Mouse (Mus musculus): ENCODE results near the gene Pced1a. TPM values are rescaled to one million over a fixed set of nuclear protein-coding genes. Genes with fewer than 3 reads are reported as not detected.
"Not testable (repeated sequence)": the region's sequence is repeated elsewhere in the genome, so short reads cannot be mapped to it uniquely, and the experiment has no call there.

Pced1a gene
- polyA plus RNA-seq, 1 experiment from 2014 or later, result 6.8 TPM

DNA sequence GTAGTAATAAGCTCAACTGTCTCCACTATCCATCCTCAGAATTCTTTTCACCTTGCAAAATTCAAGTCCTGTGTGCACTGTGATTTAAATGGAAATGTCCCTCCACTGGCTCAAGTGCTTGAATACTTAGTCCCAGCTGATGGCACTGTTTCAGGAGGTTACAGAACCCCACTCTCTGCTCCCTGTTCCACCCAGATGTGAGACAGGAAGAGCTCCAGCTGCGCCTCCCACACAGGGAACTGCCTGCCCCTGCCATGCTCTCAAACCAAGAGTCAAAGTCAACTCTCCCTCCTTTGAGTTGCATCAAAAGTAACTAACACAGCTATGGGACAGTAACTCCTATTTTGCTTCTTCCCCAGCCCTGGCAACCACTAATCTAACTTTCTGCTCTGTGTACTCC, 38.3 kb downstream of the Pced1a start:
- DNase-seq (ENCODE audit: low spot score), result peak; percentile 28
- no peak for TF ChIP-seq CTCF (IDR thresholded peaks at IDR 0.05)
- TF ChIP-seq EP300 (IDR thresholded peaks at IDR 0.05), result no peak
- Histone ChIP-seq H3K4me2 (replicated peaks; ENCODE audit: low read depth, low read length) (no peak overlapping the region), H3K9ac (replicated peaks; ENCODE audit: low read depth) (no peak overlapping the region), H3K4me1 (ENCODE audit: insufficient read depth, low read depth, low read length) (no peaks in the 10 kb centered on the region), H3K9me3 (ENCODE audit: low read length) (no peaks in the 10 kb centered on the region), H3K36me3 (ENCODE audit: insufficient read depth, low read length) (no peaks in the 10 kb centered on the region), H3K27me3 (replicated peaks; ENCODE audit: insufficient read depth, low read length) (no peaks in the 10 kb centered on the region), H3K4me3 (ENCODE audit: low read depth, low read length) (no peak overlapping the region), H3K27ac (ENCODE audit: low read length) (no peak overlapping the region)
- WGBS, result 40% methylated on average over 1 of the region's 1 CpGs
- no peak for ATAC-seq

DNA sequence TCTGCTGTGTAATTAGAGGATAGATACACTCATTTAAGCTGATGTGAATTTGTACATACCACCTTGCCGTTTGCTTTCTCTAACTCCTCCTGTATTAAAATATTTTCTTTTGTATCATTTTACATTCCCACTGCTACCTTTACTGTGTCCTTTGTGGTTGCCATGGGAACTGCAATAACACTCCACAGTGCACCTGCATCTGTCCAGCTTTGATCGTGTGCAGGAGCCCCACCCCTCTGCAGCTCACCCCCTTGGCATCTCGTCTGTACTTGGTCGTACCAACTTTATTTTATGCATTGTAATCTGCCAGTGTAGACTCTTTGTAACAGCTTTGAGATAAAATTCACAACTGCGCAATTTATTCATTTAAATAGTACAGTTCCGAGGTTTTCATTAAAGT, 40.6 kb downstream of the Pced1a start:
- no peak for ATAC-seq
- DNase-seq (ENCODE audit: low spot score), result peak; percentile 17
- Histone ChIP-seq H3K9me3 (ENCODE audit: low read length) (no peaks in the 10 kb centered on the region), H3K27me3 (replicated peaks; ENCODE audit: insufficient read depth, low read length) (no peaks in the 10 kb centered on the region), H3K4me3 (ENCODE audit: low read depth, low read length) (no peak overlapping the region), H3K4me2 (replicated peaks; ENCODE audit: low read depth, low read length) (no peak overlapping the region), H3K9ac (replicated peaks; ENCODE audit: low read depth) (no peak overlapping the region), H3K4me1 (ENCODE audit: insufficient read depth, low read depth, low read length) (no peaks in the 10 kb centered on the region), H3K27ac (ENCODE audit: low read length) (no peak overlapping the region), H3K36me3 (ENCODE audit: insufficient read depth, low read length) (no peaks in the 10 kb centered on the region)
- 57% methylated on average over 6 of the region's 6 CpGs for WGBS
- TF ChIP-seq CTCF (IDR thresholded peaks at IDR 0.05) (no peak), EP300 (IDR thresholded peaks at IDR 0.05) (no peak)

DNA sequence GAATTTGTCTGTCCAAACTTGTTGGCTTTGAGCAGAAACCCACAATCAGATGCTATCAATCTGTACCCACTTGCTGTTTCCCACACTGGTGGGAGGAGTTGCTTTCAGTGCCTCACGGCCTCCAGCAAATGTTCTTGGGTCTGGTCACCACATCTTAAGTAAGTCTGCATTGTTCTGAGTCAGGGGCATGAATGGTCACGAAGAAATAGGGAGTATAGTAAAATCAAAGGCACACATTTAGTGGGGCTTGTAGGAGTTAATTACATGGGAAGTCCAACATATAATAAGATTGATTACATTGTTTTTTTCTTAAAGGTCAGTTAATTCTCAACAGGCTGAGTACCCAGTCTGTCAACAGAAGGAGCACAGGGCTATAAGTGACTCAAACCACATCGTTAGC, 41.3 kb downstream of the Pced1a start:
- no peak overlapping the region for H3K4me3 ChIP-seq (ENCODE audit: low read depth, low read length)
- H3K4me1 ChIP-seq (ENCODE audit: insufficient read depth, low read depth, low read length), result no peaks in the 10 kb centered on the region
- no peak for ATAC-seq
- no peak overlapping the region for H3K4me2 ChIP-seq (replicated peaks; ENCODE audit: low read depth, low read length)
- H3K9me3 ChIP-seq (ENCODE audit: low read length), result no peaks in the 10 kb centered on the region
- no peak for DNase-seq (ENCODE audit: low spot score)
- no peaks in the 10 kb centered on the region for H3K36me3 ChIP-seq (ENCODE audit: insufficient read depth, low read length)
- no peaks in the 10 kb centered on the region for H3K27me3 ChIP-seq (replicated peaks; ENCODE audit: insufficient read depth, low read length)
- no peak overlapping the region for H3K27ac ChIP-seq (ENCODE audit: low read length)
- TF ChIP-seq CTCF (IDR thresholded peaks at IDR 0.05) (no peak), EP300 (IDR thresholded peaks at IDR 0.05) (no peak)
- 50% methylated on average over 3 of the region's 3 CpGs for WGBS
- H3K9ac ChIP-seq (replicated peaks; ENCODE audit: low read depth), result no peak overlapping the region

DNA sequence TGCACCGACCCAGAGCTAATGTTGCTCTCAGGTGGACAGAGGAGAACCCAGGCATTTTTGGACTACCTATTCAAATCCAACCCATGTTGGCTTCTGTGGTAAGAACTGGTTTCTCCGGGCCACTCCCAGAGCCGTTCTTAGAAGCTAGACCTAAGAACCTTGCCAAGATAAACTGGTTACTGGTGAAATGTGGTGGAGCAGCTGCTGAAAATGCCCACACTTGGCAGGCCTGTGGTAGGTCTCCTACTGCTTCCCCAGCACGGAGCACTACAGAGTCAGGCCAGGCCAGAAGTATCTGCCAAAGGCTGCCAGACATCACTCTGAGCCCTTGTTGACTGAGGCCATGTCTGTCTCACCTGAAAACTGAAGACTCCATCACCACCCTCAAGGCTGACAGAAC, 49.5 kb downstream of the Pced1a start:
- peak; percentile 5 for DNase-seq (ENCODE audit: low spot score)
- no peak for ATAC-seq
- WGBS, result 61% methylated on average over 4 of the region's 4 CpGs
- Histone ChIP-seq H3K27me3 (replicated peaks; ENCODE audit: insufficient read depth, low read length) (no peaks in the 10 kb centered on the region), H3K36me3 (ENCODE audit: insufficient read depth, low read length) (no peaks in the 10 kb centered on the region), H3K4me3 (ENCODE audit: low read depth, low read length) (no peak overlapping the region), H3K4me2 (replicated peaks; ENCODE audit: low read depth, low read length) (no peak overlapping the region), H3K9me3 (ENCODE audit: low read length) (no peaks in the 10 kb centered on the region), H3K4me1 (ENCODE audit: insufficient read depth, low read depth, low read length) (no peaks in the 10 kb centered on the region), H3K9ac (replicated peaks; ENCODE audit: low read depth) (no peak overlapping the region), H3K27ac (ENCODE audit: low read length) (no peak overlapping the region)
- TF ChIP-seq EP300 (IDR thresholded peaks at IDR 0.05) (no peak), CTCF (IDR thresholded peaks at IDR 0.05) (no peak)

DNA sequence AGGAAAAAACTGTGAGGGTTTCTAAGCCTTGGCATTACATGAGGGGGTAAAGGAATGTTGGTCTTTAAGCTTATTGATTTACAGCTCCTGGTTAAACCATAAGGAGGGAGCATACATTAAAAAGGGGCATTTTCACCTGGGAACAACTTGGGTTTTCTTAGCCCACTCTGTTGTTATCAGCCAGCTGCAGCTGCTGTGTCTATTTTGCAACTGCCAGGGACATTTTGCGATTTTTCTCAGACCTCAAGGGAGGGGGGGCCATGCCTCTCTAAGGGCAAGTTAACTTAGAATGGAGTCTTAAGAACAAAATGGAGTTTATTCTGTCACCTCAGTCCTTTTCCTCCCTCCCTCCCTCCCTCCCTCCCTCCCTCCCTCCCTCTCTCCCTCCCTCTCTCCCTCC, 51.5 kb downstream of the Pced1a start:
- not testable (repeated sequence) for ATAC-seq; H3K27ac ChIP-seq (ENCODE audit: low read length); H3K4me1 ChIP-seq (ENCODE audit: insufficient read depth, low read depth, low read length); H3K36me3 ChIP-seq (ENCODE audit: insufficient read depth, low read length); DNase-seq (ENCODE audit: low spot score); H3K9me3 ChIP-seq (ENCODE audit: low read length); H3K4me3 ChIP-seq (ENCODE audit: low read depth, low read length); H3K9ac ChIP-seq (replicated peaks; ENCODE audit: low read depth); H3K27me3 ChIP-seq (replicated peaks; ENCODE audit: insufficient read depth, low read length); H3K4me2 ChIP-seq (replicated peaks; ENCODE audit: low read depth, low read length)
- WGBS, result 39% methylated on average over 1 of the region's 1 CpGs

DNA sequence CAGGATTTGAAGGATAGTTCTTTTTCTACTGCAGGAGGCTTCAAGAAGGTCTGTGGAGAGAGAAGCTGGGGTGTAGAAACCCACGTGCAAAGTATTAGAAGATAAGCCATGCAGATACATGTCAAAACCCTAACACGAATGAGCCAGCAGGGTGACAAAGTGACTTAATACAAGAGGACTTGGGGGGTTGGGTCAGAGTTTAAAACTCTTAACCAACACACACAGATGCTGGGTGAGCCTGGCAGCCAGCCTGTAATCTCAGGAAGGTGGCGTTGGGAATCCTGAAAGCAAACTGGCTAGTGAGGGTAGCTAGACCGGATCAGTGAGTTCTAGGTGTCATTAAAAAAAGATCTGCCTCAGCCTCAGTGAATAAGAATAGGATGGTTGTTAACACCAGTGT, 57.1 kb downstream of the Pced1a start:
- 49% methylated on average over 4 of the region's 4 CpGs for WGBS
- no peak overlapping the region for H3K4me3 ChIP-seq (ENCODE audit: low read depth, low read length)
- H3K36me3 ChIP-seq (ENCODE audit: insufficient read depth, low read length), result no peaks in the 10 kb centered on the region
- no peak overlapping the region for H3K27ac ChIP-seq (ENCODE audit: low read length)
- no peak overlapping the region for H3K4me2 ChIP-seq (replicated peaks; ENCODE audit: low read depth, low read length)
- H3K4me1 ChIP-seq (ENCODE audit: insufficient read depth, low read depth, low read length), result no peaks in the 10 kb centered on the region
- no peaks in the 10 kb centered on the region for H3K9me3 ChIP-seq (ENCODE audit: low read length)
- 0 out of 2 replicates have a peak overlapping the region, but pooled peaks have one; percentile 16 for H3K9ac ChIP-seq (replicated peaks; ENCODE audit: low read depth)
- no peak for TF ChIP-seq CTCF (IDR thresholded peaks at IDR 0.05)
- no peak for TF ChIP-seq EP300 (IDR thresholded peaks at IDR 0.05)
- DNase-seq (ENCODE audit: low spot score), result no peak
- ATAC-seq, result no peak
- H3K27me3 ChIP-seq (replicated peaks; ENCODE audit: insufficient read depth, low read length), result peaks cover 8% of the 10 kb centered on the region

Other genes with a start within 250 kb of the Pced1a start
- 400 and 429 TPM in 2 replicates for gene Snrpb, start 245.3 kb downstream of the Pced1a start, polyA plus RNA-seq (2015; fragmentation: Nextera tagmentation; extraction: Ambion mirVana)
- not detected in 2 replicates for gene Tmc2, start 229.5 kb downstream of the Pced1a start, polyA plus RNA-seq (2015; fragmentation: Nextera tagmentation; extraction: Ambion mirVana)
- 56.1 and 63.8 TPM in 2 replicates for gene Nop56, start 150.3 kb downstream of the Pced1a start, polyA plus RNA-seq (2015; fragmentation: Nextera tagmentation; extraction: Ambion mirVana)
- gene Idh3b, start 140.2 kb downstream of the Pced1a start, polyA plus RNA-seq (2015; fragmentation: Nextera tagmentation; extraction: Ambion mirVana), result 97.9 and 100 TPM in 2 replicates
- 0.80 and 0.88 TPM in 2 replicates for gene Ebf4, start 129.5 kb downstream of the Pced1a start, polyA plus RNA-seq (2015; fragmentation: Nextera tagmentation; extraction: Ambion mirVana)
- gene Cpxm1, start 27.1 kb downstream of the Pced1a start, polyA plus RNA-seq (2015; fragmentation: Nextera tagmentation; extraction: Ambion mirVana), result 13.9 and 14.9 TPM in 2 replicates
- gene Gm28372, start 19.5 kb downstream of the Pced1a start, polyA plus RNA-seq (2015; fragmentation: Nextera tagmentation; extraction: Ambion mirVana), result 0.10 TPM in 1 of 2 replicates, not detected in the other
- gene 1700020A23Rik, start 19.4 kb downstream of the Pced1a start, polyA plus RNA-seq (2015; fragmentation: Nextera tagmentation; extraction: Ambion mirVana), result not detected in 2 replicates
- gene Tmem239, start 18.2 kb downstream of the Pced1a start, polyA plus RNA-seq (2015; fragmentation: Nextera tagmentation; extraction: Ambion mirVana), result not detected in 2 replicates
- gene Vps16, start 362 bp downstream of the Pced1a start, polyA plus RNA-seq (2015; fragmentation: Nextera tagmentation; extraction: Ambion mirVana), result 46.8 and 47.0 TPM in 2 replicates
- 46.1 and 52.1 TPM in 2 replicates for gene Ptpra, start 25.6 kb upstream of the Pced1a start, polyA plus RNA-seq (2015; fragmentation: Nextera tagmentation; extraction: Ambion mirVana)
- gene Mrps26, start 139.0 kb upstream of the Pced1a start, polyA plus RNA-seq (2015; fragmentation: Nextera tagmentation; extraction: Ambion mirVana), result 61.0 and 64.0 TPM in 2 replicates
- not detected in 2 replicates for gene Oxt, start 151.5 kb upstream of the Pced1a start, polyA plus RNA-seq (2015; fragmentation: Nextera tagmentation; extraction: Ambion mirVana)
- not detected in 2 replicates for gene Avp, start 157.9 kb upstream of the Pced1a start, polyA plus RNA-seq (2015; fragmentation: Nextera tagmentation; extraction: Ambion mirVana)
- 4.8 and 5.9 TPM in 2 replicates for gene Fastkd5, start 205.3 kb upstream of the Pced1a start, polyA plus RNA-seq (2015; fragmentation: Nextera tagmentation; extraction: Ambion mirVana)
- 4.4 TPM in 2 replicates for gene Ubox5, start 205.3 kb upstream of the Pced1a start, polyA plus RNA-seq (2015; fragmentation: Nextera tagmentation; extraction: Ambion mirVana)
- gene Lzts3, start 218.1 kb upstream of the Pced1a start, polyA plus RNA-seq (2015; fragmentation: Nextera tagmentation; extraction: Ambion mirVana), result 0.95 and 1.5 TPM in 2 replicates
- gene Ddrgk1, start 240.0 kb upstream of the Pced1a start, polyA plus RNA-seq (2015; fragmentation: Nextera tagmentation; extraction: Ambion mirVana), result 82.6 and 90.9 TPM in 2 replicates
- 50.6 and 51.1 TPM in 2 replicates for gene Itpa, start 242.9 kb upstream of the Pced1a start, polyA plus RNA-seq (2015; fragmentation: Nextera tagmentation; extraction: Ambion mirVana)

Data from lung, postnatal 0 days (tissue).